Mouse (Mus musculus): Measurements from ENCODE around the gene Tsga10.

DNA sequence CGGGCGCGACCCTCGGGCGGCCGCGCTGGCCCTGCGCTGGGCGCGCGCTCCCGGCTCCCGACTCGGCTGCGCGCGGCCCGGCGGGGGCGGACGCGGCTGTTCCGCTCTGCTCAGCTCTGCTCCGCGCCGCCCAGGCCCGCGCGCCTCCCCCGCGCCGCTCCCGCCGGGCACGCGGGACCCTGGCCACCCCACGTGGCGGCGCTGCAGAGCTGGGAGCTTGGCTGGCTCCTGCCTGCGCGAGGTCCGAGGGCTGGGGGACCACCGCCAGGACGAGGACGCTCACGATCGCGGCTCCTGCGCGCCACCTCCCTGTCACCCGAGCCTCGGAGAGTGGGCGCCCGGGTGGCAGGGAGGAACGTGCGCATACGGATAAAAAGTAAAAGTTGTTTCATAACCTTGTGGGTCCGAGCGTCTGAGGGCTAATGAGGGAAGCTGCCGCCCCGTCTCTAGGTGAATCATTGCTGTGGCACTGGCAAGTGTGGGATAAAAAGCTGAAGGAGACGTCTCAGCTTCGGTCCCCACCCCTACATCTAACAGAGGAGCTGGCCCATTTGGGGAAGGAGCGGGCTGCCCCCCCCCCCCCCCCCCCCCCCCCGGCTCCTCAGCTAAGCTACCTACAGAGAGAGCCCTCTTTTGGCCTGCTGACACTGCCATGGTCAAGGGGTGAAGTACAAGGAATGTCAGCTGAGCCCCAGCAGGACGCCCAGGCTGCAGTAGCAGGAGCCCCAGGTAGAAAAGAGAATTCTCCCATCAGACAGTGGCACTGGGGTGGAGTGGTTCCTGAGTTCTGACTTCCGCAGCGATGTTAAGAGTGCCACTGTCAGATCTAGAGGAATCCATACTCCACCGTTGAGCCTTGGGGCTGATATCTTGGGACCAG, 146.2 kb downstream of the Tsga10 start, which contains the start of gene 2010300C02Rik:
- TF ChIP-seq POLR2A (IDR thresholded peaks at IDR 0.05; ENCODE audit: borderline replicate concordance, low read depth, low read length): no peak
- no peak for TF ChIP-seq CTCF (IDR thresholded peaks at IDR 0.05; ENCODE audit: low read depth, low read length)

Data from bone marrow macrophage, adult 2 months (primary cell).